Mouse (Mus musculus) lung, embryonic 16.5 days (tissue): Measurements from ENCODE around the gene Uba1. TPM values are rescaled to one million over a fixed set of nuclear protein-coding genes. Genes with fewer than 3 reads are reported as not detected.
"Not testable (repeated sequence)": the region's sequence is repeated elsewhere in the genome, so short reads cannot be mapped to it uniquely, and the experiment has no call there.

ENCODE experiments used
- ATAC-seq: fragments of 200-750 bp; cut with Nextera tagmentation; 2 replicates; pipeline ENCODE4 v1.8.0; 2017; ENCODE audit warnings: low read depth, mild to moderate bottlenecking, moderate library complexity
- H3K27ac ChIP-seq: fragments of 300-500 bp; sonication (generic); 2 replicates; pipeline ENCODE4 v1.5.1; 2014; ENCODE audit warnings: mild to moderate bottlenecking, control low read depth, low read length
- H3K27me3 ChIP-seq: fragments of 300-500 bp; sonication (generic); 2 replicates; pipeline ENCODE4 v1.6.1; 2014; ENCODE audit warnings: low read depth, low read length, mixed read lengths; ENCODE audit not compliant: control insufficient read depth, insufficient read depth
- H3K36me3 ChIP-seq: fragments of 300-500 bp; sonication (generic); 2 replicates; pipeline ENCODE4 v1.6.1; 2014; ENCODE audit warnings: low read length; ENCODE audit not compliant: control insufficient read depth, insufficient read depth
- H3K4me1 ChIP-seq: fragments of 300-500 bp; sonication (generic); replicated peaks from 2 replicates; pipeline ENCODE4 v1.6.1; 2014; ENCODE audit warnings: low read length, mixed read lengths; ENCODE audit not compliant: control insufficient read depth, insufficient read depth
- H3K4me2 ChIP-seq: fragments of 300-500 bp; sonication (generic); 2 replicates; pipeline ENCODE4 v1.6.1; 2014; ENCODE audit warnings: low read depth, low read length, control low read depth
- H3K4me3 ChIP-seq: fragments of 300-500 bp; sonication (generic); 2 replicates; pipeline ENCODE4 v1.5.1; 2014; ENCODE audit warnings: mild to moderate bottlenecking, low read length, control low read depth
- H3K9ac ChIP-seq: fragments of 300-500 bp; sonication (generic); 2 replicates; pipeline ENCODE4 v1.6.1; 2014; ENCODE audit warnings: low read length, control low read depth
- H3K9me3 ChIP-seq: fragments of 300-500 bp; sonication (generic); 2 replicates; pipeline ENCODE4 v1.6.1; 2016; ENCODE audit warnings: low read length; ENCODE audit not compliant: control insufficient read depth
- WGBS: fragments of 180-500 bp; shearing (Covaris S2); extraction: QIAGEN DNeasy Blood & Tissue Kit; methylation state at CpG from one replicate; pipeline ENCODE4 v1.1.7; 2014; 5-methylcytosine and 5-hydroxymethylcytosine counted together
- polyA plus RNA-seq: library from polyadenylated mRNA; unstranded; fragments of >200 nt; fragmentation: Nextera tagmentation; extraction: Ambion mirVana; gene quantifications from 2 replicates; pipeline ENCODE4 v1.2.1, GENCODE M21; 2015

The Uba1 gene
- polyA plus RNA-seq, 1 experiment from 2014 or later: 190 TPM

DNA sequence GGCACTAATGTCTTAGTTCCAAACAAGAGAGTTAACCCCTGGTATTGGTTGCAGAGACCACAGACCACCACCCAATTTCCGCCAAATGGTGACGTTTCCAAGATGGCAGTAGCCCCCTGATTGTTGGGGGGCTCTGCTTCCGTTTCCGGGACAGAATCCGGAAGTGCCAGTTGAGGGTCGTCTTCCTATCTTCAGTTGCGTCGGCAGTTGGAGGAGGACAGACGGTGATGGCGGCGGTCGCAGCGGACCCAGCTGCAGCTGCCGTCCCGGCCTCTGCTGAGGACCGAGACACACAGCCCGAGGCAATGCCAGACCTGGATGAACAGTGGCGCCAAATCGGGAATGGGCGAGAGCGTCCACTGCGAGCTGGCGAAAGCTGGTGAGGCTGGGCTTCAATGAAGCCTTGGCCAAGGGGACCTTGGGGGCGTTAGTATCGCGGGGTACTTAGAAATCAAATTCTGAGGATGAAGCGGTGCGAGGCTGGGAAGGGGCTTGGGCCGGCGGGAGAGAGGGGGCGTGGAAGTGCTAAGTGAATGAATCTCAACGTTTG, 45.7 kb downstream of the Uba1 start, which contains the start of gene Usp11:
TSS of gene Usp11 (plus strand) at position 166 of the 550 bp plus-strand sequence.
- WGBS: 13% methylated on average over 29 of the region's 32 CpGs
- peak; percentile 44; the same call in 1 of the 2 replicates for ATAC-seq
- no peaks in the 10 kb centered on the region; the same call in 1 of the 2 replicates for H3K4me1 ChIP-seq
- peak within 1 kb of the TSS; percentile 66 for H3K4me3 ChIP-seq
- peaks cover 3% of the 10 kb centered on the region; the same call in 1 of the 2 replicates for H3K36me3 ChIP-seq
- peak within 1 kb of the TSS; percentile 78 for H3K9ac ChIP-seq
- H3K9me3 ChIP-seq: no peaks in the 10 kb centered on the region
- H3K27me3 ChIP-seq: no peaks in the 10 kb centered on the region
- peak within 1 kb of the TSS; percentile 60 for H3K4me2 ChIP-seq
- H3K27ac ChIP-seq: peak within 1 kb of the TSS; percentile 95

GRCm38 (mm10) chrX:20704295-20705082, 46.4 kb downstream of the Uba1 start:
- H3K4me2 ChIP-seq: peak overlapping the region; percentile 60
- peak overlapping the region; percentile 78 for H3K9ac ChIP-seq
- H3K27me3 ChIP-seq: no peaks in the 10 kb centered on the region
- peak; percentile 99 for ATAC-seq
- H3K4me3 ChIP-seq: peak overlapping the region; percentile 66
- H3K9me3 ChIP-seq: no peaks in the 10 kb centered on the region
- no peaks in the 10 kb centered on the region for H3K36me3 ChIP-seq
- 12% methylated on average over 32 of the region's 32 CpGs for WGBS
- H3K27ac ChIP-seq: peak overlapping the region; percentile 95
- no peaks in the 10 kb centered on the region; the same call in 1 of the 2 replicates for H3K4me1 ChIP-seq

DNA sequence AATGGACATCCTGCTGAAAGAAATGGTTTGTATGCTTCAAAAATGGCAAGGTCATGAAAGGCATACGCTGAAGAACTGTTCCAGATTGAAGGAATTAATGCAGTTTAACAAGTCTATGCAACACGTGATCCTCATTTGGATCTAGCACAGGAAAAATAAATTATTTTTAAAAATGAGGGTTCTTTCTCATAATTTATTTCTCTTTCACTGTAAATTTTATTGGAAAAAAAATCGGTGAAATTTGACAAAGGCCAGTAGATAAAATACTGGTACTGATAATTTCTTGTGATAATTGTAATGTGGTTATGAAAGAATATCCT, 46.9 kb downstream of the Uba1 start:
- WGBS: 14% methylated on average over 3 of the region's 3 CpGs
- Histone ChIP-seq H3K36me3 (no peaks in the 10 kb centered on the region), H3K27me3 (no peaks in the 10 kb centered on the region), H3K4me3 (peak overlapping the region; percentile 31; the same call in 1 of the 2 replicates), H3K4me2 (peak overlapping the region; percentile 34; the same call in 1 of the 2 replicates), H3K4me1 (no peaks in the 10 kb centered on the region; the same call in 1 of the 2 replicates), H3K27ac (no peak overlapping the region), H3K9me3 (no peaks in the 10 kb centered on the region), H3K9ac (no peak overlapping the region)
- no peak for ATAC-seq

GRCm38 (mm10) chrX:20728681-20729080, 70.6 kb downstream of the Uba1 start:
- no peaks in the 10 kb centered on the region for H3K4me1 ChIP-seq
- H3K27me3 ChIP-seq: no peaks in the 10 kb centered on the region
- no peak overlapping the region for H3K4me2 ChIP-seq
- no peak overlapping the region for H3K4me3 ChIP-seq
- no peaks in the 10 kb centered on the region for H3K36me3 ChIP-seq
- no peak overlapping the region for H3K27ac ChIP-seq
- WGBS: 74% methylated on average over 5 of the region's 5 CpGs
- no peaks in the 10 kb centered on the region for H3K9me3 ChIP-seq
- ATAC-seq: no peak
- no peak overlapping the region for H3K9ac ChIP-seq

- not testable (repeated sequence) for H3K4me2 ChIP-seq, H3K4me1 ChIP-seq, H3K36me3 ChIP-seq, H3K9me3 ChIP-seq, H3K27me3 ChIP-seq, ATAC-seq, H3K9ac ChIP-seq, H3K4me3 ChIP-seq, H3K27ac ChIP-seq
- WGBS: 34% methylated on average over 10 of the region's 10 CpGs
These were observed 71.9 kb downstream of the Uba1 start for GRCm38 (mm10) chrX:20730048-20730447.

Other genes starting within 250 kb of the Uba1 start
- gene Jade3, start 232.6 kb upstream of the Uba1 start, polyA plus RNA-seq: 12.1 and 12.9 TPM in 2 replicates
- gene Rgn, start 108.5 kb upstream of the Uba1 start, polyA plus RNA-seq: 2.3 and 4.8 TPM in 2 replicates
- 66.3 and 68.7 TPM in 2 replicates for gene Rbm10, start 40.8 kb upstream of the Uba1 start, polyA plus RNA-seq
- 253 and 258 TPM in 2 replicates for gene Ndufb11, start 40.7 kb upstream of the Uba1 start, polyA plus RNA-seq
- gene Cdk16, start 29.6 kb downstream of the Uba1 start, polyA plus RNA-seq: 95.4 and 101 TPM in 2 replicates
- 41.4 and 42.3 TPM in 2 replicates for gene Usp11, start 45.6 kb downstream of the Uba1 start, polyA plus RNA-seq
- gene Araf, start 139.5 kb downstream of the Uba1 start, polyA plus RNA-seq: 107 and 118 TPM in 2 replicates
- 24.8 and 26.1 TPM in 2 replicates for gene Timp1, start 211.8 kb downstream of the Uba1 start, polyA plus RNA-seq